Mouse (Mus musculus): ENCODE measurements at regions not wholly inside any gene's neighbourhood (a gene's known extent, or its start where the extent isn't known, plus 50 kb on each side); places are given as distances from the start of the nearest gene placed in this dataset.

DNA sequence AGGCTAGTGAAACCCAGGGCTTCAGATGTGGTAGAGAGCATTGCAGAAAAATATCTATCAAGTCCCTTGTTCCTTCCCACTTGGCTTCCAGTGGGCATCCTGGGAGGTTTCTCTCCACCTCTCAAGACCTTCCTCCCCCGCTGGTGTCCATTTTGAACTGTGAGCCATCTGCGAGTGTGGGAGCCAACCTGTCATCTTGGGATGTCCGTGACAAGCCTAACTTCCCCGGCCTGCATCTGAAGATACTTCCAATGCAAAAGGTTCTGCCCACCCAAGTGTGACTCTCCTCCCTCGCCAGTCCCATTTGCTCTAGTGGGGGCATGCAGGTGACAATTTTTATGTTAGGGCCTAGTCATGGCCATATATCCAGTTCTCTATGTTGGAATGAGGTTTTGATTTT, 208.2 kb upstream of the Gm10131 start:
- TF ChIP-seq POLR2A (IDR thresholded peaks at IDR 0.05; ENCODE audit: borderline replicate concordance, extremely low read depth, insufficient read depth, insufficient read length, poor library complexity, severe bottlenecking) (no peak), CTCF (IDR thresholded peaks at IDR 0.05; ENCODE audit: borderline replicate concordance, extremely low read depth, insufficient read depth, insufficient read length) (no peak)

Data from brain, embryonic 14.5 days (tissue).